Mouse (Mus musculus) stomach, postnatal 0 days (tissue): ENCODE measurements around the gene Cela3a.

Experiments used
- CTCF ChIP-seq: IDR thresholded peaks from 2 replicates; pipeline ENCODE4 v1.5.1; 2016; ENCODE audit warnings: antibody characterized with exemption, low read depth, mild to moderate bottlenecking, moderate library complexity
- EP300 ChIP-seq: optimal IDR thresholded peaks from 2 replicates; pipeline ENCODE3; 2016; ENCODE audit warnings: antibody characterized with exemption

DNA sequence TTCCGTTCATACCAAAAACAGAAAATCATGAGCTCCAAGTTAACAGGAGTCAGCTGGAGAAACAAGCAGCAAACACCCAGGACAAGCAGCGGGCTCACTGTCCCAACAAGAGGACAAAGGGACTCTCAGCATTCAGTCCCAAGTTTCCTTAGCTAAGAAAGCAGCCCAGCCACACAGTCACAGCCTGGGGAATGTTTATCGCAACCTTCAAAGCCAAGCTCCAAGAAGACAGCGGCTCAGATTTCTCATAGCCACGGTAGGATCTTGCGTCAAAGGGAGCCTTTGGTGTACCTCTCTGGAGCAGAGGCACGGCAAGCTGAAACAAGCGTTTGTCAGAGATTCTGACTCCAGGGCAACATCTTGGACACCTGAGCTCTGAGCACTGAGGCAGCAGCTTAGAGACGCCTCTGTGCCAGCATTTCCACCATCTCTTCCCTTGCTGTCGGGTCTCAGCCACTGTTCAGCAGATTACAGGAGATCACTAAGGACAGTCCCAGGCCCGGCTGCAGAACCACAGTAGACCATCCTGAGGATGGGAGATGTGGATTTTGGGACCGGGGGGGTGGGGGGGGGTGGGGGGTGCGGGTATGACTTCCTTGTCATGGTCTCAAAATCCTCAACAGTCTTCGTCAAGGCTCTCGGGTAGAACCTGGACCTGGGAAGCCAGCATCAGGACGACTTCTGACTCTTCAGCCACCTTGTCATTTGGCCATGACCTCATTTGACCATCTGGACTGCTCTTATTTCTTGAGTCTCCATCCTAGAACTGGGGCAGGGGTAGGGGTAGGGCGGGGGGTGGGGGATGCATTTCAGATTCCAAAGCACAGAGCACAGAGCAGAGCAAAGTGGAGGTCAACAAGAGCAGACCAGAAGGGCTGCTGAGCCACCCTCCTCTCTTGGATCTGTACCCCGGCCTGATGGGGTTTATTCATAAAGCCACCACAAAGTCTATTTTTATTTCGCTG, 34.0 kb downstream of the Cela3a start:
- TF ChIP-seq CTCF (no peak), EP300 (no peak)
